Mouse (Mus musculus) spleen, postnatal 10 days (tissue): ENCODE data around the gene Wapl.

ENCODE experiments used
- DNase-seq, 2 experiments: peaks; one replicate each; pipeline ENCODE4 v3.0.0; 2021 to 2022; ENCODE audit warnings: low spot score in 2 of 2

The Wapl gene

DNA sequence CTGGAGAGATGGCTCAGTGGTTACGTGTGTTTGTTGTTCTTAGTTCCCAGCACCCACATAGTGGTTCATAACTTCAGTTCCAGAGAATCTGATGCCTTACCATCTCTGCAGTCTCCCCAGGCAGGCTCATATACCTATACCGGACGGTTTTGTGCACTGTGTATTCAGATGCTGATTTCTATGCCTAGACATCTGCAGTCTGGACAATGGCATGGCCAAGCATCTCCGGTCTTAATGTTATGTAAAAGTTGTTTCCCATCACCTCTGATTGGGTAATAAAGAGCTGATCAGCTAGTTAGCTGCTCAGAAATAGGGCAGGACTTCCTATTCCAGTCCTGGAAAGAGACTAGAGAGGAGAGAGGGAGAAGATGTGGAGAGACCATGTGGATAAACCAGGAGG, 20.2 kb downstream of the Wapl start:
- no peak for DNase-seq

DNA sequence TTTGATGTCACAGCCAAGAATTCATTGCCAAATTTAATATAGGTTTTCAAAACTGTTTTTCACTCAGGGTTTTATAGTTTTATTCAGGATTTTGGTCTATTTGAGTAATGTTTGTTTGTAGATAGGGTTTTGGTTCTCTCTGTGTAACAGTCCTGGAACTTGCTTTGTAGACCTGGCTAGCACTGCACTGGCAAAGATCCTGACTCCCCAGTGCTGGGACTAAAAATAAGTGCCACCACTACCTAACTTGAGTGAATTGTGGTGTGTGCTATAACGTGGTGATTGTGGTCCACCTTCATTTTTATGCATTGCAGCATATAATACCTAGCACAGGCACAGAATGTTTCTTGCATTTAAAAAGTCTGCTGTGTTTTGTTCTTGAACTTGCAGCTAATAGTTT, 23.6 kb downstream of the Wapl start:
- DNase-seq, result no peak

DNA sequence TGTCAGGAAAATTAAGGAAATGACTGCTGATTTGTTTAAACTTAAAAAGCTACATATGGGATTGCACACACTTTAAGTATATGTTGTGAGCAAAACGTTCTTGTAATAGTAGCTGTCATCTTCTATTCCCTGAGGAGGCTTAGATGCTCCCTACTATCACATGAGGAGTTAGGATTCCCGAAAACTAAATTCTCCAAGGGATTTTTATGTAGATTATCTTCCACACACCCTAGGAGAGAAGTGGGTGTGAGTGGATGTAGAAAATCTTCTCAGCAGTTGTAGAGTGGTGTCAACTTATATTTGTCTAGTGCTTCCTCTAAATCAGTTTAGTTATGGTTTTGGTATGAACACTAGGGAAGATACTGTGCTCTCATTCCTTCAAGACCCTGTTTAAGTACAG, 36.5 kb downstream of the Wapl start:
- no peak for DNase-seq

DNA sequence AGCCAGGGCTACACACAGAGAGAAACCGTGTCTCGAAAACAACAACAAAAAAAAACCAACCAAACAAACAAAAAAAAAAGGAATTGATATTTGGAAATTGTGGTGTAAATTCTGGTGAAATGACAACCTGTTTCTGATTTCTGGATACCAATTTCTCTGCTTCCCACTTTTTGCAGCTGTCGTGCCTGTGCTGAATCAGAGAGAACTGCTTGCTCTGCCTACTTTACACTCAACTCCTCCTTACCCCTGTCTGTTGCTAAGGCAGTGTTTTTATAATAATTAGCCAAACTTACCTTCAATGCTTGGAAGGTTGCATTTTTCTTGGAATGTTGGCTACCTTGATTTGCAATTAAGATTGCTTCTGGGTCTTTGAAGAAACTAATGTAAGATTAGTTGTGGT, 38.3 kb downstream of the Wapl start:
- DNase-seq, result no peak

DNA sequence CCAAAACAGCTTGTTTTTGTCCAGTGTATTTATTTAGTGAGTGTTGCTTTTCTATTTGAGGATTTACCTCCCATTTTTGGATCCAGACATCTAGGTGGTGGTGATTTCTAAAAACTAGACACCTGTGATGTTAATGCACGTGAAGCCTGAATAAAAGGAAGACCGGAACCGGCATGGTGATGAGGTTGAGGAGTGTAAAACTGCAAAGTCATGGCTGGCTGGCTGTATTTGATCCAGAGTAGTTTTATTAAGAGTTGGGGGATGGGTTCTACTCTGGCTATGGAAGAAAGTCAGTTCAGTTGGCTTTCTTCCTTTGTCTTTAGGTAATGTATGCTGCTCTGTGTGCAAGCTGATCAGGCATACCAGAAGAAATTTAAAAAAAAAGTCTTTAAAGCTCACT, 39.1 kb downstream of the Wapl start:
- DNase-seq, result no peak

DNA sequence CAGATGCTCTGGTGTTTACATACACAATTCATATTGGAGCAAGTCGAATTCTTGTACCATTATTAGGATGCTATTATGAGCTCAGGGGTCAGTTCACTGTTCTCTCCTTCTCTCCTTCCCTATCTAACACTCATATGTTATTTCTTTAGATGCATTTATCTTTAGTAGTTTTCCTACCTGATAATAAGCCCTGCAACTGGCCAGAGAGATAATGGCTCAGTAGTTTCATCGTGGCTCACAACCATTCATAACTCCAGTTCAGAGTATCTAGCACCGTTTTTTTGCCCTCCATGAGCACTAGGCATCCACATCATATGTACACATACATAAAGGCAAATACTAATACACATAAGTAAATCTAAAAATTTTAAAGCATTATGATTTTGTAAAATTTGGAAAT, 44.4 kb downstream of the Wapl start:
- no peak for DNase-seq

DNA sequence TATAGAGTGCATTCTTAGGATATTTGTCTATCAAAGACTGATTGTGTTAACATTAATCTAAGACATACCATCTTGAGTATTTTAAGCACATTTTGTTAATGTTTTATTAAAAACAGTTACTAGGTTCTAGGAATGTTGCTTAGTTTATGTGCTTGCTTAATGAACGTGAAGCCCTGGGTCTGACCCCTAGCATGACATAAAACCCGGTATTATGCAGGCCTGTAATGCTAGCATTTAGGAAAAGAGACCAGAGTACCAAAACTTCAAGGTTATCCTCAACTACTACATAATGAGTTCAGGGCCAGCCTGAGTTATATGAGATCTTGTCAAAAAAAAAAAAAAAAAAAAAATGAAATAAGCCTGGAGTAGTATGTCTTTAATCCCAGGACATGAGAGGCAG, 54.0 kb downstream of the Wapl start:
- DNase-seq, result no peak

DNA sequence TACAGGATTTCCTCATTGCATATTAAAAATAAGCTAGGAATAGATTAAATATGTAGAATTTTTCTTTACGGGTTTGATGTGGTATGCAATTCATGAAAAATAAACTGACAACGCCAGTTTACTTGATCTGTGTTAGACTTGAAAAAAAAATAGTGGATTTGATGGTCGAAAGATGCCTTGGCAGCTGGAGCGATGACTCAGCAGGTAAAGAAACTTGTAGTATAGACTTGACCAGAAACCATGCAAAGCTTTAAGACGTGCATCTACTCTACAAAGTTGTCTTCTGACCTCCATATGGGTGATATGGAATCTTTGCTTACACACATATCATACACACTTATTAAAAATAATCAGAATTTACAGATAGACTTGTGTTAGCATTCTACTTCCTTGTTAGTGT, 61.7 kb downstream of the Wapl start:
- no peak for DNase-seq

DNA sequence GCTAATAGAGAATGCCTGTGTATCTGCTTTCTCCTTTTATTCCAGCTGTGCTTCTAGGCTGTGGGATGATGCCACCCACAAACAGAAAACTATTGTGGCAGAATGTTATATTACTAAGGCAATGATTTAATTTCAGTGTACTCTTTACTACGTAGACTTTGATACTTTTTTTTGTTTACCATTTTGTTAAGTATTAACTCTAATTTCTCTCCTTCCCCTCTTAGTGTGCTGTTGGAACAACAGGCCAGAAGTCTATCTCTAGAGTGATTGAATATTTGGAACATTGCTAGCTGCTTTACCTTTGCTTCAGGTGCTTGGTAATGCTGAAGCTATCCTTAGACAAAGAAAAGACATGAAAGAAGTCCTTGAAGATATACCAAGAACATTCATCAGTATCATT, 71.7 kb downstream of the Wapl start:
- no peak for DNase-seq

DNA sequence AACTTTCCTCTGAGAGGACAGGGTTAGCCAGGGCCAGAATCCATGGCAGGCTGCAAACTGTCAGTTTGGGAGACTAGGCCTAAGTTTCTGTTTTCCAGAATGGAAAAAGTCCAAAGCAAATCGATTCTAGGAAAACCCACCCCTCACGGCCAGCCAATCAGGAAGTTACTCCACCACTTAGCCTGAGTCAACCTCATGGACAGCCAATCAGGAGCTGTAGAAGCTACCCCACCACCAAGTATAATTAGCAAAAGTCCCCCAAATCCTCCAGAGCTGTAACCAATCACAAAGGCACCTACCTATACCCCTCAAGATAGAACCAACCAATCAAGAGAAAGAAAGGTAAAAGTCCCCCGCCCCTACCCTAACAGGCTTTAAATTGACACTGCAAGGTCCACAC, 82.0 kb downstream of the Wapl start:
- no peak for DNase-seq

DNA sequence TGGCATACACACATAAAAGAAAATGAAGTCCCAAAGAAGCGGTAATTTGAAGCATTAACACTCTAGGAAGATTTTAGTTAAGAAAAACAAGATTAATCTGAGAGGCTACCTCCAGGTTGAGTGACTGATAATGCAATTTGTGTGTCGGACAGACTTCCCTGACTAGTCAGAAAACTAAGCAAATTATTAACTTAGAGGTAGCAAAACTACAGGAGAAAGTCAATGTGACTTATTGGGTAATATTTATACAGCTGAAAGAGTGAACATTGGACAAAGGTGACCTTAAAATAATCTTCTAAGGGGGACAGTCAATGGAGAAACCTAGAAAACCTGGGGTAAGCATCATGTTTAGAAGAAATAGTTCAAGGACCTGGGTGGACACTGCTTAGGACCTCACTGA, 86.2 kb downstream of the Wapl start:
- DNase-seq, result no peak

DNA sequence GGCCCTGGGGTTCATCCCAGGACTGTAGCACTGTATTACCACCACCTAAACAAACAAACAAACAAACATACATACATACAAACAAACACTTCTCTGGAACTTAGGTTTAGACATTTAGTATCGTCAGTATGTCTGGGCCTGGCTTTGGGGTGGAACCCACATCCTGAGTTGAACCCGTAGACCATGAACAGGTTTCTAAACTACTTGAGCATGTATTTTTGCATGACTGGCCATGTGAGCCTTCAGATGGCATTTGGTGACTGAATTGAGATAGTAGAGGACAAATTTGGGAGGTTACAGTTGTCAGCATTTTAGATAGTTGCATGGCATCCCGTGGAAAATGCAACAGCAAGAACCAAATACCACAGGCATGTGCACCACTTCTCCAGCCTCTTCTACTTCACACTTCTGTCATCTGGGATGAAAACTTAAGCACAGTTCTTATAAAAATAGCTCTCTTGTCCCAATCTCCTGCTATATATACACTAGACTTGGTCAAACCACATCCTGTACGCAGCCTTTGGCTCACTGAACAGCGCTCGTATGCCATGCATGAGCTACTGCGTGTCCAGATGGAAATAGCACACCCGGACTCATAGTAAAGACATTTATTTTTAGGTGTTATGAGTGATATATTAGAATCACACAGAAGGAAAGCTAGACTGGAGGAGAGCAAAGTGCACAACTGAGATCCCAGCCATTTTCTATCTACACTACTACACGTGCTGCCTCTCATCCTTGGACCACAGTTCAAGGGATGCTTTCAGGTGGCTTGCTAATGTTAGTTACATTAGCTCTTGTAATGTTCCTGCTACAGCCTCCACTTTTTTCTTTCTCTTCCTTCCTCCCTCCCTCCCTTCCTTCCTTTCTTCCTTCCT, 87.6 kb downstream of the Wapl start:
- DNase-seq, result no peak

DNA sequence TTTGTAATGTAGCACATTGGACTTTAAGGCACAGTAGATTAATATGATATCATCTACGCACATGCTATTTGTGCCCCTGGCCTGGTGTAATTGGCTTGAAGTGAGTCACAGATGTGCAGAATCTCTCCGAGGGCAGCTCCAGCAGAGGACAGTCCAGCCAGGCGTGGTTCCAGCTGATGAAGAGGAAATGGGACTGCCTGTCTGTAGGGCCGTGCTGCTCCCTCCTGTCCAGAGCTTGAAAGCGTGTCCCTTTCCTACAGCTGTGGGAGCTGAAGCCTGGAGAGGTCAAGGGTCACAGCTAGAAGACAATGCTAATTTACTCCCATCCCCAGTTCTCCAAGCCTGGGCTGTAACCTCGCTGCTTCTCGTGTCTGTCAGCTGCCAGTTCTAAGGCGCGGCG, 89.0 kb downstream of the Wapl start:
- DNase-seq, result no peak

DNA sequence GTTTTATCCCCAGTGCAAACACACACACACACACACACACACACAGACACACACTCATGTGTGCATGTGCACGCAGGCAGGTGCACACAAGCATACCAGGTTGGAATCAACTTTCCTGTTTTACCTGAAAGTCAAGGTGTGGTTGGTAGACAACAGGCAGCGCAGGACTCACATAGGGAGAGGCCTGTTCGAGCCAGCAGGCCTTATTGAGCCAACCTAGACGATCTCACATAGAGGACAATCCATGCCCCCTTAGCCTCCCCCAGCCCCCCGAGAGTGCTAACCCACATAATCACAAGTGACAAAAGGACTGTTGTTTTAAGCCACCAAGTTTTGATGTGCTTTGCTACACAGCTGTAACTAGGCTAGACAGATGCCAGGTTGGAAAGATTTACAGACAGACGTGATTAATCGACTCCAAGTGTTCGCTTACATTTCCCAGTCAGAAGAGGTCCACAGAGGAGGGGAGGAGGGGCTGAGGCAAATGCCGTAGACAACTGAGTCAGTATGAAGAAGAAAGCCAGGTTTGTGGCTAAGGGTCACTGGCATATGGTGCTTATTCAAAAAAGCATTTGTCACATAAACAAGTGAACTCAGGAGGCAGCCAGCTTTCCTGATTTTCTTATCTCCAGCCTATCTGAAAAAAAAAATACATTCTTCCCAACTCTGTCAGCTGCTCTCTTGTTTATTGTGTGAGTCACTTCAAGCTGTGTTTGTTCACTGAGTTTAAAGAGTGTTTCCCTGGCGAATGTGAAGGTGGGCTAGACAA, 90.2 kb downstream of the Wapl start:
- DNase-seq, result no peak

DNA sequence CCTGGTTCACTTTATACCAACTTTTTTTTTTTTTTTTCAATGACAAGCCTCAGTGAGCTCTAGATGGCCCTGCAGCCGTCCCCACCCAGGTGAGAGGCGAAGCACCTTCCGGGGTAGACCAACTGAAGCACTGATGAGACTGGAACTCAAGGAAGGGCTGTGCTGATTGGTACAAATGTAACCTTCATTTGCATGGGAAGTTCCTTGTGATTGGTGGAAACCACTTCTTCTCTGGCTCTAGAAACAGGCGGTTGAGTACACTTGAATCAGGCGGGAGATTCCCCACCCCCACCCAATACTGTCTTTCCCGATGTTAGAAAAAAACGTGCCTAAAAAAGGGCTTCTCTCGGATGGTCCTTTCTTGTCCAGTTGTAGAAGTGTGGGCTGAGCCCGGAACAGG, 91.2 kb downstream of the Wapl start:
- no peak for DNase-seq

DNA sequence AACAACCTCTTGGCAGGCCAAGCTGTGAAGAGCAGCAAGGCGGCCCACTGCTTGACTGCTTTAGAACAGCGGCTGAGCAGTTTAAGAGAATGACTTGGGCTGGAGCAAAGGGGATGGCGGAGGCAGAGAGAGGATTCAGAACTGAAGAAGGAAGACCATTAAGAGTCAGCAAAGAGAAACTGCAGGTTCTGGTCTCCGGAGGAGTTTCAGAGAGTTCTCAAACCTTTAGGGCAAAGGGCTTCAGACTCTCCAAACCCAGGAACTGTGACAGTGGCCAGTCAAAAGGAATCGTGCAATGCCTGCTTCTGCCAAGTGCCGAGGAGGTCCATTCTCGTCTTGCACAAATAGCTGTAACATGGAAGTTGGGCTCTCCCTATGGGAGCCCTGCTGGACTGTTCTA, 91.7 kb downstream of the Wapl start:
- DNase-seq, result no peak

DNA sequence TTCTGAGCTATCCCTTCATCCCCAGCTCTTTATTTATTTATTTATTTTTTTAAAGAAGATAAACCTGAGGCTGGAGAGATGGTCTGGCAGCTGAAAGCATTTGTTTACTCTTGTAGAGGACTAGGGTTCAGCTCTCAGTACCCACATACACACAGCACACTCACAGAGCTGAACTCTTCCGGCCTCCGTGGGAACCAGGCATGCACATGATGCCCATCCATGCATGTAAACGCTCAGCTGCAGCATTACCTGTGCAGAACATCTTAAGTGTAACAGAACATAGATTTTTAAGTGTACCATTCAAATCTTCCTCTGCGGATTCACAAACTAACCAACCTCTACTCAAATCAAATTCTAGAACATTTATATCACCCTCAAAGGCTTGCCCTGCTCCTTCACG, 92.5 kb downstream of the Wapl start:
- DNase-seq, result no peak

DNA sequence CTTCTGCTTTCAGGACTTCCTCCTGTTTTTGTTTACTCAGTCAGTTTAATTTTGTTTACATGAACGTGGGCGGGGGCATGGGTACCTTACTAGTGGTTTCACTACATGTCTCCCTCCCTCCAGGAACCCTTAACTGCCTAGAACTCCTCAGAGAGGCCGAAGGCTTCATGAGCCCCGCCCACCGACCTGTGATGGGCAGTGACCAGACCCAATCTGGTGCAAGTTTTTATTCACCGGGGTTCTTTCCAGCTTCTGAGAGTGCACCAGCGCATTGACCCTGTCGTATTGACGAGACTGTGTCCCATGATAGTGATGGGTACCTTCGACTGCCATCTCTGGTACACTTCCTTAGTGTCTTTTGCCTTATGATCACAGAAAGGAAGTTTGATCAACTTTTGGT, 94.6 kb downstream of the Wapl start:
- DNase-seq, result peak; percentile 32 to 71

DNA sequence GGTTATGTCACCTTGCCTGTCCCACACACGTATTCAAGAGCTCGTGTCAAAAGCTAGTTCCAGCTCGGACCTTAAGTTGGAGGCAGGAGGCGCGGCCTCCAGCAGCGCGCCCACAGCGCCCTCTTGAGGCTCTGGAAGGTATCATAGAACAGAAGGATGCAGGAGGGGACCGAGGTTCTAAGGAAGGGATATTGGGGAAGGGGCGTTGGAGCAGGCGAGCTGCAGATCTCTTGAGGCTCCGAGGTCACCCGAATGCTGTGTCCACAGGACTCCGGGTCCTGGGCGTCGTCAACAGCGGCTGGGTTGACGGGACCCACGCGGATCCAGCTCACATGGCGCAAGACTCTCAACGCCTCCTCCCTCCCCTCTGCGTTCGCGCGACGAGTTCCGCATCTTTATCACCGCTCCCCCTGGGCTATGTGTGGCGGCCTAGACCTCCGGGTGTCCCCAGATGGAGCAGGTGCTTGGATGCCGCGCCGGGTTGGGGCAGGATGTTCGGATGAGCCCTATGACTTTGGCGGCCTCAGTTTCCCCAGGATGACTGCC, 95.4 kb downstream of the Wapl start:
- peak; percentile 44 to 76 for DNase-seq

DNA sequence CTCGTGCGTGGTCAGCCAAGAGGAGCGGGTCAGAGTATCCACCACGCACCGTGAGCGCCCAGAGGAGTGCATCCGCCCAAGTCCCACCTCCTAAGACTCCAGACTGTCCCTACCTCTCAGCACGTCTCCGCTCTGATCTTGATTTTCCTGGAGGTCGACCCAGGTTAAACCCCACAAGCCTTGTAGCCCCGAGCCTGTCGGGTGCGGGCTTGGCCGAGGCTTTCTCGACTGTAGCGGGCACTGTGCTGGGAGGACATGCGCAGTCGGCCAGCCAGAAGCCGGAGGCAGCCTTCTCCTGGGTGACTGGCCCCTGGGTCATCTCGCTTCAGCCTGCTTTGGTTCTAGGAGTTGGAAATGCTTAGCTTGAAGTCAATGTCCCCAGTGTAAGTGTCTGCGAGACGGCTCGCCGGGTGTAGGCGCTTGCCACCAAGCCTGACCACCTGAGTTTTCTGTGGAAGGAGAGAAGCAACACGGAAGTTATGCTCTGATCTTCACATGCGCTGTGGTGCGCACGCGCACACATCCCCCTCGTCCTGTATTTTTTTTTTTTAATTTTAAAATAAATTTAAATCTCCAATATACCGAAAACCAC, 95.9 kb downstream of the Wapl start:
- no peak for DNase-seq

DNA sequence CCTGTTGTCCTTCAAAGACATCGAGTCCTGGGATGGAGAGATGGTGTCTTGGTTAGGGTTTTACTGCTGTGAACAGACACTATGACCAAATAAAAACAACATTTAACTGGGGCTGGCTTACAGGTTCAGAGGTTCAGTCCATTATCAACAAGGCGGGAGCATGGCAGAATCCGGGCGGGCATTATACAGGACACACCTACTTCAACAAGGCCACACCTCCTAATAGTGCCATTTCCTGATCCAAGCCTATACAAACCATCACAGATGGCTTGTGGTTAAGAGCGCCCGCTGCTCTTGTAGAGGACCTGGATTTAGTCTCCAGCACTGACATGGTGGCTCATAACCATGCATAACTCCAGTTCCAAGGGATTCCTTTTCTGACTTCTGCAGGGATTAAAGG, 96.7 kb downstream of the Wapl start:
- no peak for DNase-seq

DNA sequence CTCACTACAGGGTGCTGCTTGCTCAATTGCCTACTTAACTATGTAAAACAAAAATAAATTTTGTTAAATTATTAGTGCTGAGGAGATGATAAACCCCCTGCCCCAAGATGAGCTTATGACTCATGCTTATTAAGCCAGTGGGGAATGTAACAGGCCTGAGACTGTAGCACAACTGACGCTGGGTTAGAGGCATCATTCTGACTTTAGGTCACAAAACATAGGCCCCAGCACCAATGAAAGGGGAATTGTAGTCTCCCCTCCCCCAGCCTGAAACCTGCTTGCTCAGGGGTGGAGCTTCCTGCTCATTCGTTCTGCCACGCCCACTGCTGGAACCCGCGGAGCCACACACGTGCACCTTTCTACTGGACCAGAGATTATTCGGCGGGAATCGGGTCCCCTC, 97.9 kb downstream of the Wapl start:
- no peak for DNase-seq

DNA sequence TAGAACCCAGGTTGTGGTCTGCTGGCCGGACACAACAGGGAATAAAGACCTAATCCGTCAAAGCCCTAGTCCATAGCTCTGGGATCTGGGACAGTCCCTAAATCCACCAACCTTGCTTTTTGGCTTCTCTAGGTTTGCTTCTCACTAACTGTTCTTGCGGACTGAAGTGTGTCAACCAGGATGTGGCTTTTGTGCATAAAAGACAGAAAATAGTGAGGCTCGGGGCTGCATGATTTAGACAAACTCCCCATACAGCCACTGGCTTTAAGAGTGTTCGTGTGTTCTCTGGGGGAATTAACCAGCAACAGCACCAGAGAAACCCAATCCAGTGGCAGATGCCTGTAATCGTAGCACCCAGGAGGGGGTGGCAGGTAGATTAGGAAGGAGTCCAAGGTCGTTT, 98.4 kb downstream of the Wapl start:
- DNase-seq, result no peak
